Mouse (Mus musculus) erythroblast, embryonic 14.5 days (primary cell): ENCODE data around the gene A4gnt. TPM values are rescaled to one million over a fixed set of nuclear protein-coding genes. Genes with fewer than 3 reads are reported as not detected.

Experiments used
- H3K27me3 ChIP-seq: 2 replicates; pipeline ENCODE4 v1.6.1; 2012; ENCODE audit warnings: inconsistent platforms; ENCODE audit not compliant: control insufficient read depth
- H3K36me3 ChIP-seq: 2 replicates; pipeline ENCODE4 v1.6.1; 2012; ENCODE audit warnings: mild to moderate bottlenecking, inconsistent platforms; ENCODE audit not compliant: control insufficient read depth
- H3K4me1 ChIP-seq: 2 replicates; pipeline ENCODE4 v1.6.1; 2012; ENCODE audit warnings: inconsistent platforms; ENCODE audit not compliant: control insufficient read depth
- H3K4me3 ChIP-seq: replicated peaks from 2 replicates; pipeline ENCODE3; 2012; ENCODE audit warnings: moderate library complexity, mild to moderate bottlenecking, inconsistent platforms
- H3K9me3 ChIP-seq: 2 replicates; pipeline ENCODE4 v1.6.1; 2012; ENCODE audit warnings: low read length, inconsistent platforms, mixed read lengths; ENCODE audit not compliant: control insufficient read depth
- GATA1 ChIP-seq: IDR thresholded peaks from 2 replicates; pipeline ENCODE4 v1.6.1; 2012; ENCODE audit warnings: low read length, inconsistent platforms, mixed read lengths
- TAL1 ChIP-seq: IDR thresholded peaks from 3 replicates; pipeline ENCODE4 v1.6.1; 2012; ENCODE audit warnings: low read length, inconsistent platforms, mixed read lengths
- polyA plus RNA-seq: library from polyadenylated mRNA; stranded (reverse); fragments of >175 nt; gene quantifications from 2 replicates; pipeline ENCODE4 v1.2.3, GENCODE M21; 2012

Gene A4gnt
- polyA plus RNA-seq, 1 experiment: not detected

DNA sequence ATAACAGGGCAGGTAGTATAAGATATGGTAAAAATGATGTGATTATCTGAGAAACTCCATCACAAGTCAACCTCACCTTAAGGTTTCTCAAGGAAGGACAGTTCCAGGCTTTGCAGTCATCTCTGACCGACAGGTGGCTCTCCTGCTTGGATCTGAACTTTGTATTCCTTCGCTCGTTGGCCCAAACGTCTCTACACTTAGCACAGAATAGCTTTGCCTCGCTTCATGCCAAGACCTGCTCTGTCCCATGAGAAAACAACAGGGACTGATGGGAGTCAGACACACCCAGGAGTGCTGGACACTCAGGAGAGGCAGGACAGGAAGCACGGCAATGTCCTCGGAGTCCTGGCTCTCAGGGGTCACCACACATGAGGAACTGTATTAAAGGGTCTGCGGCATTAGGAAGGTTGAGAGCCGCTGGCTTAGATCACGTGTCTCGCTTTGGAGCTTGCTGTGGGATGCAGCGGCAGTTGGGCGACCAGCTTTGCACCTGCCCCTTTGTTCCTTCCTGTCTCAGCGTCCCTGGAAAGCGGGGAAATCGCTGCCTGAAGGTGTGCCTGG, 49.4 kb downstream of the A4gnt start:
- H3K4me3 ChIP-seq: no peak overlapping the region
- no peaks in the 10 kb centered on the region for H3K27me3 ChIP-seq
- TF ChIP-seq GATA1: no peak
- no peak for TF ChIP-seq TAL1
- no peaks in the 10 kb centered on the region for H3K4me1 ChIP-seq
- H3K36me3 ChIP-seq: no peaks in the 10 kb centered on the region
- H3K9me3 ChIP-seq: no peaks in the 10 kb centered on the region

DNA sequence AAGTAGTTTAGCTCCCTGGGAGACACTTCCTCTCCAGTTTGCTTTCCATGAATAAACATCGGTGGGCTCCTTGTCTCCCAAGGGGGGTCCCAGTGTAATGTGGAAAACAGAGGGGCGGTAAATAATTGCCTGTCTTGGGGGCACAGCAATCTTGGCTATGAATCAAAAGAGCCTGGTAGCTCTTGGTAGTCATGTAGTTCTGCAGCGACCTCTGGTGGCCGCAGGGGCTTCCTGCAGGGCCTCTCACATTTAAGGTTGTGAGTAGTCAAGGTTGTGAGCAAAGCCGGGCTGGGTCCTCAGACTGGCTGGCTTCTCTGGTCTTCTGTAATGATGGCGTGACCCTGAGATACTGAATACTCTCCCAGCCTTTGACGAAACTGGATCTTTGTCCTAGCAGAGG, 50.1 kb downstream of the A4gnt start:
- no peak for TF ChIP-seq TAL1
- TF ChIP-seq GATA1: no peak
- Histone ChIP-seq H3K36me3 (no peaks in the 10 kb centered on the region), H3K4me1 (no peaks in the 10 kb centered on the region), H3K27me3 (no peaks in the 10 kb centered on the region), H3K4me3 (no peak overlapping the region), H3K9me3 (no peaks in the 10 kb centered on the region)

DNA sequence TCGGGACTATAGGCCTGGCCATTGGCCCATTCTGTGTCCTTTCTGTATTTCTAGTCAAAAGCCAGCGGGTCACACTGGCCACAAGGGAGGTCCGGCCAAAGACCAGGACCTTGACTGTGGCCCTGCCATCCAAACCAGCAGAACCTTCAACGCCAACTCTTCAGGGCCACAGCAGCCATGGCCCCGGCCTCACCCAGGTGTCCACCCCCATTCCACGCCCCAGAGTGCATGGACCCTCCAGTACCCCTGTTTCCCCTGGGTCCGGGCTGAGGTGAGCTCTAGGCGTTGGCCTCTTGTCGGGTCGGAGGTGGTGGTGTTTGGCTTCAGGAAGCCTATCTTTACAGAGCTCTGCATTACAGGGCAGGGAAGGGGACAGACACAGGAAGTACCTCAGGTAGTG, 50.6 kb downstream of the A4gnt start:
- Histone ChIP-seq H3K9me3 (no peaks in the 10 kb centered on the region), H3K4me3 (no peak overlapping the region), H3K36me3 (no peaks in the 10 kb centered on the region), H3K27me3 (no peaks in the 10 kb centered on the region), H3K4me1 (no peaks in the 10 kb centered on the region)
- no peak for TF ChIP-seq TAL1
- no peak for TF ChIP-seq GATA1

DNA sequence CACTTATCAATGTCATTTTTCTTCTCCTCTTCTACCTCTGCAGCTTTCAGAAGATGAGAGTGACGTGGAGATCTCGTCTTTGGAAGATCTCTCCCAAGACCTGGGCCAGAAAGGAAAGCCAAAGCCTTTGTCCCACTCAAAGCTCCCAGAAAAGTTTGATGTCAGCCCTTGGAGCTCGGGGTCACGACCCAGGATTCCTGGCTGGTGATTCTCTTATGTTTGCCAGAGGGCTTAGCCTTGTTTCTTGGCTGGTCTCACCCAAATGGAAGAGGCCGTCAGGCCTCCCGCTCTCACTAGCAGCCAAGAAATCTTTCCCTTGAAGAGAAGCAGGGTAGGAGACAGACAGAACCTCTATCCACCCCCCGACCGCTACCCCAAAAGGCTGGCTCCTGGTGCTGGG, 55.3 kb downstream of the A4gnt start:
- Histone ChIP-seq H3K9me3 (0 out of 2 replicates have a peak, but pooled peaks cover 6% of the 10 kb centered on the region), H3K27me3 (no peaks in the 10 kb centered on the region), H3K36me3 (no peaks in the 10 kb centered on the region), H3K4me3 (no peak overlapping the region), H3K4me1 (no peaks in the 10 kb centered on the region)
- TF ChIP-seq TAL1: no peak
- no peak for TF ChIP-seq GATA1

DNA sequence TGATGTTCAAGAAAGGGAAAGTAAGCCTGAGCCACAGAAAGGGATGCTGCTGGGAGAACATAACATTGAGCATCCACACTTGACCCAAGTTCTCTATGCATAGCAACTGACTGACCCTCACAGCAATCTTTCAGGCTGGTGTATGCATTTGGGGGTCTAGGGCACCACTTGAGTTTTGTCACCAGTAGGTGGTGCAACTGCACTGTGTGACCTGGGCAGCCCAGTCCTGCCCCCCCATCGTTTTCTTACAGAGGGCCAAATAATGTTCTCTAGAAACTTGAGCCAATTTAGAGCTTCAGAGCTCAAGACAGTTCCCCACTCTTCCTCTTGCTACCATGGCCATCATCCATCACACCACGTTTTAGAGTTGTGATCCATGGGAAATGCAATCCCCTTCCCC, 59.3 kb downstream of the A4gnt start:
- Histone ChIP-seq H3K36me3 (no peaks in the 10 kb centered on the region), H3K4me1 (no peaks in the 10 kb centered on the region)
- TF ChIP-seq TAL1 (no peak), GATA1 (no peak)

More for the DNA sequence above, 59.3 kb downstream of the A4gnt start:
- Histone ChIP-seq H3K9me3 (0 out of 2 replicates have a peak, but pooled peaks cover 6% of the 10 kb centered on the region), H3K4me3 (no peak overlapping the region), H3K27me3 (no peaks in the 10 kb centered on the region)

Other genes with a start within 250 kb of the A4gnt start
- 0.01 TPM in 1 of 2 replicates, not detected in the other for gene Mras, start 175.1 kb upstream of the A4gnt start, polyA plus RNA-seq
- not detected in 2 replicates for gene Nme9, start 161.0 kb upstream of the A4gnt start, polyA plus RNA-seq
- 0.19 and 0.24 TPM in 2 replicates for gene Armc8, start 43.6 kb upstream of the A4gnt start, polyA plus RNA-seq
- 2.1 TPM in 2 replicates for gene Dbr1, start 36.7 kb upstream of the A4gnt start, polyA plus RNA-seq
- gene Dzip1l, start 17.0 kb downstream of the A4gnt start, polyA plus RNA-seq: 0.02 TPM in 1 of 2 replicates, not detected in the other
- not detected in 2 replicates for gene Cldn18, start 104.8 kb downstream of the A4gnt start, polyA plus RNA-seq